Mouse (Mus musculus): ENCODE results near the gene Lrch1.
A peak's percentile ranks its signal among the peaks of the same experiment; 100 is the strongest.

The Lrch1 gene

GRCm38 (mm10) chr14:74946321-74946750, 1.3 kb downstream of the Lrch1 start:
- peak; percentile 65 for DNase-seq

DNA sequence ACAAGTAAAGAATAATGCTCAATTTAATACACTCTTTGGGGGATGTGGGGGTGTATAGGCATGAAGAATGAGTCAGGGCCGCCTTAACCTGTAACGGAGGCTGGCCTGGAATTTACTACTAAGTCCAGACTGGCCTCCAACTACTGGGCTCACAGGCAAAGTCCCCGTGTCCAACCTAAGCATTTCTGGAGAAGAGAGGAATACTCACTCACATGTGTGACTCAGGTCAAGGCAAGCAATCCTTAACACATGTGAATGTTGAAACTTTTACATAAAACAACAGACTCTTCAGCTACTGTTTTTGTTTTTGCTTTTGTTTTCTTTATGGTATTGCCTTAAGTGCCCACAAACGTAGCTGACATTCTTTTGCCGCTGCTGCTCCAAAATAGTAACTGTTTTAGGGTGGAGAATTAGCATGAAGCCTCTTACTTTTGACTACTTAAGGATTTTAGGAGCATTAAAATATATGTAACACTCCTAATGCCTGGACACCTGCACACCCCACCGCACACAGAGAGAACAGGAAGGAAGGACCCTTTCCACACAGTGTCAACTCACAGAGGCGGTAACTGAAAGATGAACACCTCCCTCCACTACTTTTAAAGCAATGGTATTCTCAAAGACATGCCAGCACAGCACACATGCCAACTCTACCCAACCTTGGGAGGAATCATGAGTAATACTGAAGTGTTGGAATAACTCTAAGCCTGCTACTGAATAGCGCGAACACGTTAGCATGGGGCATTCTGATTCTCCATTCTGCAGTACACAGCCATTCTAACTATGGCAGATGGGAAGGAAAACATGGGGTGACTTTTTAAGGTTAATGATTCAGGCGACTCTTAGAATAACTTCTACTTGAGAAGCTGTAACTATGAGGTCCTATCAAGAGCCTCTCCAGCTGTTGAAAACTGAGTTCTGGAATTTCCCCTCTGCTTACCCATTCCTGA, 2.1 kb downstream of the Lrch1 start:
- peak; percentile 43 for DNase-seq

GRCm38 (mm10) chr14:74944128-74944755, 3.4 kb downstream of the Lrch1 start:
- DNase-seq = no peak

DNA sequence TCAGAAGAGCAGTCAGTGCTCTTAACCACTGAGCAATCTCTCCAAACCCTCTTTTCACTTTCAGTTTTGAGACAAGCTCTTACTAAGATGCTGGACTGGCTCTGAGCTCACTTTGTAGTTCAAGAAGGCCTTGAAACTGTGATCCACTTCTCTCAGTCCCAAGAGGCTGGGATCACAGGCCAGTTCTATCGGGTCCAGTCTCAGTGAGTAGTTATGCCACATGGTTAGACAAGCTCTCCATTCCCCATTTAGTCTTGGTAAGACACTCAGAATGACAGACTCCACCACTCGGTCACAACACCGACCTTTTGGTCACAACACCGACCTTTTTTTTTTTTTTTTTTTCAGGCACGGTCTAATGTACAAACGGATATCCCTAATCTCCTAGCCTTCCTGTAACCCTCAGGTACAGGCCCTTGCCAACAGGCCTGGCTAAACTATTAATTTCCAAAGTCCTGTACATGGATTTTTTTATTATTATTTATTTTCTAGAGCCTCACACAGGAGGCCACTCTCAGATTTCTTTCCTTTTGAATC, 4.0 kb downstream of the Lrch1 start:
- DNase-seq = no peak

DNA sequence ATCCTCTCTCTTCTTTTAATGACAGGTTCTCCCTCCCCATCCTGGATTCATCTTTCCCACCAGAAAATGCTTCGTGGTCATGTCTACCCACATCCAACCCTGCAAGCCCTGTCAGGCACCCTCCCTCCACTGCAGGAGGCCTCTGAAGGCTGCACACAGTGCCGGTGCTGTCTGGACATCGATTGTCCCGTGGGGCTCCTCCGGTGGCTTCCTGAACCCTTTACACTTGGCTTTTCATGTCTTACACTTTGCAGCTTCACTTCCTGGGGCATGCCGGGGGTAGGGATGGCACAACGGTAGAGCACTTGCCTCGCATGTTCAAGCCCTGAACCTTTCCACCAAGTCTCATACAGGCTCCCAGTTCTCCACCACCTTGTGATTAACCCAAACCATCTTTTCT, 4.7 kb downstream of the Lrch1 start:
- DNase-seq = peak; percentile 50

- DNase-seq = no peak
Observed at GRCm38 (mm10) chr14:74941591-74941990, 6.1 kb downstream of the Lrch1 start.

DNA sequence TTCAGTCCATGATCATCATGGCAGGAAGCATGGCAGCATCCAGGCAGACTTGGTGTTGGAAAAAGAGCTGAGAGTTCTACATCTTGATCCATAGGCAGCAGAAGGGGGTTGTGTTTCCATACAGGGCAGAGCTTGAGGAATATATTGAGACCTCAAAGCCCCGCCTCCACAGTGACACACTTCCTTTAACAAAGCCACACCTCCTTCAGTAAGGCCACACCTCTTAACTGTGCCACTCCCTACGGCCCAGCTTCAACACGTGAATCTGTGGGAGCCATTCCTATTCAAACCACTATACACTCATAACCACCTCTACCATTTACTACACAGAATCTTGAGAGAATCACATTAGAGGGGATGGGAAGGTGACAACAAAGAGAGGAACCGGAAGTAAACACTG, 6.9 kb downstream of the Lrch1 start:
- no peak for DNase-seq

- no peak for DNase-seq
Observed at GRCm38 (mm10) chr14:74939355-74939754, 8.3 kb downstream of the Lrch1 start.

DNA sequence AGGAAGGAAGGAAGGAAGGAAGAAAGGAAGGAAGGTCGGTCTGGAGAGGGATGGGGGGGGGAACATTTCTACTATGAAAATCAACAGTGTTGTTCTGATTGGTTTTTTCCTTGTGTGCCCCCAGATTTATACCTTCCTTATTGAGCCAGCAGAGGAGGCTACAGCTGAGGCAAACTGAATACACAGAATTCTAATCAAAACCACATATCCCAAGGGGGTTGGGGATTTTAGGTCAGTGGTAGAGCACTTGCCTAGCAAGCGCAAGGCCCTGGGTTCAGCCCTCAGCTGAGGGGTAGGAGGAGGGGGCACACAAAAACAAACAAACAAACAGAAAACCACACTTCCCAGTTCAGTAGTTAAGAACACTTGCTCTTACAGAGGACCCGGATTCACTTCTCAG, 8.8 kb downstream of the Lrch1 start:
- no peak for DNase-seq

DNA sequence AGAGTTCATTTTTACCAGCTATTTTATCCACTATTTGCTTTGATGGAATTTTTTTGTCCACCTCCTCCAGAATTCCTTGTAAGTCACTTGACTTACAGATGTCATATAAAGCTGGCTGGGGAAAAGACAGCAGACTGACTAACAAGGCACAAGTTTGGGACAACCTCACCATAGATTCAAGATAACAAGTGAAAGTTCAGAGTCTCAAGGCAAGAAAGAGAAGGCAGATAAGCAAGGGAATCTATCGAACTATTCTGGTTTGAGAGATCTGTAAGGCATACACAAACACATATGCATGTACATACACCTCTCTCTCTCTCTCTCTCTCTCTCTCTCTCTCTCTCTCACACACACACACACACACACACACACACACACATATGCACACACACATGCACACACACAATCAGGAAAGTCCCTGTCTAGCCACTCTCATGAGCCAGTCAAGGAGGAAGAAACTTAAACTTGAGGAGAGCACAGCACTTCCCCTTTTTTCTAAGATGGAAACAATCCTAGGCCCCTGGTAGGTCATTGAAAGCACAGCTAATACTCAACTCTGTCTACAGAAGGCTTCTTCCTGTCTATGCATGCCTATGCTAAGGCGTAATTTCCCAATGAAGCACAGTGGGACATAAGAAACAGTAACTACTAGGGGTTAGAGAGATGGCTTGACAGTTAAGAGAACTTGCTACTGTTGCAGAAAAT, 11.0 kb downstream of the Lrch1 start:
- DNase-seq = no peak

DNA sequence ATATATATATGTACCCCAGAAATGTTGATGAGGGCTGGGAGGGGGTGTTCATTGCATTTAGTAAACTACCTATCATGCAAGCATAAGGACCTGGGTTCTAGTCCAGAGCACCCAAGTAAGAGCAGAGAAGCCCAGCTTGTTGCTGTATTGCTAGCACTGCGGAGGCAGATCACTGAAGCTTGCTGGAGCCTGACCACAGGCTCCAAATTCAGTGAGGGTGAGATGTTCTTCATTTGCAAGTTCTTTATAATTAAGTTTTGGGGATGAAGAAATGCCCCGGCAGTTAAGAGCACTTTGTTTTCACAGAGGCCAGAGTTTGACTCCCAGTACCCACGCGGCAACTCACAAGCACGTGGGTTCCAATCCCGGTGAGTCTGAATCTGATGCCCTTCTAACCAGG, 12.6 kb downstream of the Lrch1 start:
- DNase-seq = no peak

GRCm38 (mm10) chr14:74933960-74934710, 13.5 kb downstream of the Lrch1 start:
- peak; percentile 17 for DNase-seq

DNA sequence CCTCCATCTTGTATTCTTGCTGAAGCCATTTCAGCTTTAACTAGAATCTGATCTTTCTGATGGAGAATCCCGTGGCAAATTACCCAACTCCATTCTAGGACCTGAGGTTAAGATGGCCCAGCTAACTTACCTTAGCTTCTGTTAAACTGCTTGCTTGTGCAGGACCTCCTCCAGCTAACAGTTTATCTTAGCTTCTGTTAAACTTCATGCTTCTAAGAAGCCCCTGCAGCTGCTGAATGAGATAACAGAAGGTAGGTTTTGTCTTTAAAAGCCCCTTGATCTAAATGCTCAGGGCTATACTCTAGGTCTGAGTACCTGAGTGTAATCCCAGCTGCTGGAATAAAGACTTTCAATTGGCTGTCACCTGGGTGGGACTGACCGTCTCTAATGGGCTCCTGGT, 17.9 kb downstream of the Lrch1 start:
- DNase-seq = no peak

DNA sequence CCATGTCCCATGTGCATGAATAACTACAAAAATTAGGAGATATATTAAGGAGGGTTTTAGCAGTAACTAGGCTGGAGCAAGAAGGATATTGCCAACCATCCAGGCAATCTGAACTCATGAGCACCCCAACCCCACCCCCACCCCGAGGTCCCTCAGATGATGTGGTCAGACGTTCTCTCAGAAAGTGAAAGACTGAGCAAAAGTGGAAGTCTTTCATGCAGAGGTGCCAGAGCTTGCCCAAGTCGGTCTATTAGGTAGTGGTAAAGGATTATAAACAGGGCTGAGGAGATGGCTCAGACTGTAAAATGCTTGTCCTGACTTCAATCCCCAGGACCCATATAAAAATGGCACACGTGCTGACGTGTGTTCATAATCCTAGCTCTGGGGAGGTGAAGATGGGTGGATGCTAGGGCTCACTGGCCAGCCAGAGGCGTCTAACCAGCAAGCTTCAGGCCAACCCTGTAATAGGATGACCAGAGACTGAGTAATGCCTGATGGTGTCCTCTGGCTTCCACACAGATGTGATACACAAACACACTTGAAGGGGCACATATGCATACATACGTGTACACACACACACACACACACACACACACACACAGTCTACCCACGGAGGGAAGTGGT, 18.8 kb downstream of the Lrch1 start:
- DNase-seq = no peak

- DNase-seq = no peak
Observed at GRCm38 (mm10) chr14:74926899-74927571, 20.6 kb downstream of the Lrch1 start.

DNA sequence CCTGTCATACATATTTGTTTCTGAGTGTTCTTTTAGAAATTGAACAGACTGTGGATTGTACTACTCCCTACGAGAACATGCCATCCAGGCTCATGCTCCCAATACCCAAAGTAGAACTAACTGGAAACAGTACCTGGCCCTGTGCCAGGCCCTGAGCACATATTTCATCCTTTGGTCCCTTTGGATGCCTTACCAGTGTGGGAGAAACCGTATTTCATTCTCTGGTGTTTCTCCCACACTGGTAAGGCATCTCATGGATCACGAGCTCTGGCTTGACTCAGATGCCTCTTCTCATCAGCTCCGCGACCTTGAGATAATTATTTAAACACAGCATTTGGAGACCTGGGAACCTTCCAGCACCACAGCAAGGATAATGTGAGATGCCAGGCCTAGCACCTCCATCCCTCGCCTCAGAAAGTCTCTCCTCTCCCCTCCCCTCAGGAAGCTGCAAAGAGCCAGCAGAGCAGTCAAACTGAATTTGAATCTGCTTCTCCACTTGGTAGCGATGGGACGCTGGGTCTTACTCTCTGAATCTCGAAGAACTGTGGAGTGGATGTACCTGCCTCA, 21.6 kb downstream of the Lrch1 start:
- no peak for DNase-seq

DNA sequence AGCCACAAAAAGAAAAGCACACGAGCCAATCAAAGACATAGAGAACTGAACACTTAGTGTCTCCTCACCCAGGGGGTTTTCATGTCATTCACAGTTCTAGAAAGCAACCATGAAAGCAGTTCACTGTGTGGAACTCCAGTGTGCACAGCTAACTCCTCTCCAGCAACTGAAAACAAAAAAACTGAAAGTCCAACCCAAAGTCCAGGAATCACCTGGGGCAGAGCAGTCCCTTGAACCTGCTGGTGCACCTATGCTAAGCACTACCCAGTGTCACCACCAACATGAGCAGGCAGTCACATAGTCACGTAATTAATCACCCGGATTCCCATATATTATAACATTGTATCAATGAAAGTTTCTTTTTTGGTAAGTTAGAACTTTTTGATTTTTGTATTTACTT, 23.2 kb downstream of the Lrch1 start:
- no peak for DNase-seq

DNA sequence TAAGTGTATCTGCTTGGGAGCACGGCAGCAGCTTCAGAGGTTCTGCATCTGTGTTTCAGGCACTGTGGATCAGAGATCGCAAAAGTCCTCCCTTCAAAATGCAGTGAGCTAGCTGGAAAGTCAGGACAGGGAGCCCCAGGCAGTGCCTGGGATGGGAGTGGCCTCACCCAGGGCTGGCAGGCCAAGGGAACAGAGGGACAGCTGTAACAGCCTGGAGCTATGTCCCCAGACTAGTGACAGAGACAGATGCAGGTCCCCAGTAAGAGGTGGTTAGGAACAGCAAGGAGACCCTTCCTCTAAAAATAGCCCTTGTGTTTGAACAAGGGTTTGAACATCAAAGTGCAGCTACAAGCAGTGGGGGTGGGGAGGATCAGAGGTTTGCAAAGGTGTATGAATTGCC, 23.6 kb downstream of the Lrch1 start:
- no peak for DNase-seq

GRCm38 (mm10) chr14:74922039-74922736, 25.5 kb downstream of the Lrch1 start:
- DNase-seq = peak; percentile 74

GRCm38 (mm10) chr14:74921471-74921870, 26.2 kb downstream of the Lrch1 start:
- DNase-seq = no peak

DNA sequence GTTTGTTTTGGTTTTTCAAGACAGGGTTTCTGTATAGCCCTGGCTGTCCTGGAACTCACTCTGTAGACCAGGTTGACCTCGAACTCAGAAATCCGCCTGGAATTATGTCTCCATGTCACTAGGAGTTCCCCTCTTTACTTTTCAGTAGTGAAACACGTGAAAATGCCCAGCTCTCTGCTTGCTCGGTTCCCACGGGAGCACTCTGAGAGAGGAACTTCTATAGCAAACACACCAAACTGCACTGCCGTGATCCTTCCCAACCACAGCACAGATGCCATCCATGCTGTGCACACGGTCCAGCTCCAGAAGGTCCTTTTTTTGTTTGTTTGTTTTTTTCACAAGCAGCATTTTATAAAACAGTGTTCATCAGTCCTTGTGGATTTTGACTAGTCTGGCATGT, 28.5 kb downstream of the Lrch1 start:
- no peak for DNase-seq

Measured in thymus, postnatal 4 days (tissue).